Mouse (Mus musculus): ENCODE results near the gene Hist2h2be.
"Not testable (repeated sequence)": the region's sequence is repeated elsewhere in the genome, so short reads cannot be mapped to it uniquely, and the experiment has no call there.

Gene Hist2h2be

DNA sequence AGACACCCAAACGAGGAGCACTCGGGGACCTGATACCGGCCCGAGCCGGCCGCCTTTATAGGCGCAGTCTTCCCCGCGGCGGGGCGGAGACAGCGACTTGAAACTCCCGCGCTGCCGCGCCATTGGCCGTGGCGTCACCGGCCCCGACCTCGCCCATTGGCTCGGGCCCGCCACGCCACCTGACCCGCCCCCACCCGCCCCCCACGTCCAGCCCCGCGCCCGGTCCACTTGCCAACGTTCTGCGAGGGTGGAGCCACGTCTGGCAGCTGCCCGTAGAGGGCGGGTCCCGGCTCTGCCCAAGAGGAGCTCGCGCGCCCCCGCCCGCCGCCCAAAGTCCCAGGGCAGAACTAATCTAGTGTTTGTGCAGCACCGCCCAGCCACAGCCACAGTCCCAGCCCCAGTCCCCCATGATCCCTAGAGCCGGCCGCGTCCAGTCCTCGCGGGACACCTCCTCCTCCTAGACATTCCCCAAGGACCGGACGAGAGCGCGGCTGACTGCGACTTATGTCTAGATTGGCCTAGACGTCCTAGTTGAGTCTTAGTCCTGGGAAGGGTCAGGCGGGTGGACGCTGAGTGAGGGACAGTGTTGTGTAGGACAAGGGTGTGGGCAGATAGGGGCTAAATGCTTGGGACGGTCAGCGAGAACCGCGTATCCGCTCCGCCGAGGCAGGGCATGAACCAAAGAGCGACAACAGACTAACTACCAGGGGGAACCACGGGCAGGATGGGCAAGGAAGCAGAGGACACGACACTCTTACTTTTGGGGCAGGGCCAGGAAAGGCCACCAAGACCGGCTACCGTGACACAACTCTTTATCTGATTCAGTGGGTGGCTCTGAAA, 18.3 kb downstream of the Hist2h2be start, which contains the start of gene Hist2h3c2:
TSS of gene Hist2h3c2 (minus strand) at position 174 of the 840 bp plus-strand sequence.
- not testable (repeated sequence) for DNase-seq (ENCODE audit: low spot score in 2 of 2)

DNA sequence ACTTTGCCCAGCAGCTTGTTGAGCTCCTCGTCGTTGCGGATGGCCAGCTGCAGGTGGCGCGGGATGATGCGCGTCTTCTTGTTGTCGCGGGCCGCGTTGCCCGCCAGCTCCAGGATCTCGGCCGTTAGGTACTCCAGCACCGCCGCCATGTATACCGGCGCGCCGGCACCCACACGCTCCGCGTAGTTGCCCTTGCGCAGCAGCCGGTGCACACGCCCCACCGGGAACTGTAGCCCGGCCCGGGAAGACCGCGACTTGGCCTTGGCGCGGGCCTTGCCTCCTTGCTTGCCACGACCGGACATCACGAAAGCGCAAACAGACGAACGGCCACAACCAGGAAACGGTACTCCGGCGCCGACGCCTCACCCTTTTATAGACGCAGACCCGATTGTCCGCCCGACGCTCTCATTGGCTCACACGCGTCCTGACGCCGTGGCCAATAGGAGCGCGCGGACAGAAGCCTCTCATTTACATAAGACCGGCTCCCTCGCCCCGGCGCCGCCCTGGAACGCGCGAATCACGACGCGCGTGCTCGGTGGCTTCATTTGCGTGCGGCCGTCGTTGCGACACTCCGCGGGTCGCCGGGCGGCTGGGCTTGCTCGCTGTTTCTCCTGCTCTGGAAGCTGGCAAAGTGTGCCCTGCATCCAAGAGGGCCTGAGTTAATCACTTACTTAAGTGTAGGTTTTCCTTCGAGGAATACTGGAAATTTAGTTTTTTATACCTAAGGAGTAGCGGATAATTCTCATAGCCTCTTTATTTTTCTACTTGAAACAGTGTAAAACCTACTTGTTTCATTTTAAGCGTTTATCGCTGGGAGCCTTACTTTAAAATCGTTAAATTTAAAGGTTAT, 19.3 kb downstream of the Hist2h2be start, which contains the start of gene Hist2h2aa2:
TSS of gene Hist2h2aa2 (minus strand) at position 328 of the 850 bp plus-strand sequence.
- peak; percentile 98 for DNase-seq (ENCODE audit: low spot score in 2 of 2)

DNA sequence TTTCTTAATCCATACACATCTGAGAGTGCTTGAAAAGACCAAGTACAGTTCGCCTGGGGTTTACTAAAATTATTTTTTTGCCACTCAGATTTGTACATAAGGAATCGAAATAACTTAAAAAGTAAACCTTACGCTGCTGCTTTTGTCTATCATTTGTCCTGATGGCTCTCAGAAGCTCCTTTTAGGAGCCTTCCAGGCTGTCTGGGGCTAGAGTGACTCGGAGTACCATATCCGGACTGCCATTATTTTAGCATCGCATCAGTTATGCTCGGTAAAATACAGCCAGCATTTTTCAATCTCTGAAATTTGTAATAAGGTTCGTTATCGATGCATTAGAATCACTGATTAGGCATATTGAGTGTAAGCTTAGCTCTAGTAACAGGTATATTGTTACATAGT, 19.9 kb downstream of the Hist2h2be start:
- no peak for DNase-seq (ENCODE audit: low spot score in 2 of 2)

DNA sequence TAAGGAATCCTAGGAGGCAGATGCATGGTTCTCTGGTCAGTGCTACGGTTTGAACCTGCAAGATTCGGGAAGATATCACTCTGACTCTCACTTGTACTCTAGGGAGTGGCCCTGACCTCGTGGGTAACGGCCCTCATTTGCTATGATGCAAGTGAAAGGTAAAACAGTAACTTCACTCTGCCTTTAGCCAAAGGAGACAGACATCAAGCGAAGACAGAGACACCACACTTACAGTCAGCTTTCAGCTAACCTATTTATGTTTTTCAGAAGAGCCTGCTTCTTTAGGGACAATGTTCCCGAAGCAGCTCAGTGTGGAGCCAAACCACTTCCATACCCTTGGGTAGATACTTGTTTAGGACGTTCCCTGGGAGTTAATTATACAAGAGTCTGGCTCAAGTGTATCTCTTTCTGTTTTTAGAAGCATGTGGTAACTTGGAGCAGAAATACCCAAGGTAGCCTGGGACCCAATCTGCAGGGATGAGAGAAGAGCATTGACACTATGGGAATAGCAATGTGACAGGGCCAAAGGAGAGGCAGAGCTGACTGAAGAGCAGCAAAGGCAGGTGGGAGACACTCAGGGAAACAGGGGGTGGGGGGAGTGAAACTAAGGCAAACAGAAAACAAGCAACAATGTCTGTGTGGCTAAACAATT, 23.1 kb downstream of the Hist2h2be start:
- no peak for DNase-seq (ENCODE audit: low spot score in 2 of 2)

DNA sequence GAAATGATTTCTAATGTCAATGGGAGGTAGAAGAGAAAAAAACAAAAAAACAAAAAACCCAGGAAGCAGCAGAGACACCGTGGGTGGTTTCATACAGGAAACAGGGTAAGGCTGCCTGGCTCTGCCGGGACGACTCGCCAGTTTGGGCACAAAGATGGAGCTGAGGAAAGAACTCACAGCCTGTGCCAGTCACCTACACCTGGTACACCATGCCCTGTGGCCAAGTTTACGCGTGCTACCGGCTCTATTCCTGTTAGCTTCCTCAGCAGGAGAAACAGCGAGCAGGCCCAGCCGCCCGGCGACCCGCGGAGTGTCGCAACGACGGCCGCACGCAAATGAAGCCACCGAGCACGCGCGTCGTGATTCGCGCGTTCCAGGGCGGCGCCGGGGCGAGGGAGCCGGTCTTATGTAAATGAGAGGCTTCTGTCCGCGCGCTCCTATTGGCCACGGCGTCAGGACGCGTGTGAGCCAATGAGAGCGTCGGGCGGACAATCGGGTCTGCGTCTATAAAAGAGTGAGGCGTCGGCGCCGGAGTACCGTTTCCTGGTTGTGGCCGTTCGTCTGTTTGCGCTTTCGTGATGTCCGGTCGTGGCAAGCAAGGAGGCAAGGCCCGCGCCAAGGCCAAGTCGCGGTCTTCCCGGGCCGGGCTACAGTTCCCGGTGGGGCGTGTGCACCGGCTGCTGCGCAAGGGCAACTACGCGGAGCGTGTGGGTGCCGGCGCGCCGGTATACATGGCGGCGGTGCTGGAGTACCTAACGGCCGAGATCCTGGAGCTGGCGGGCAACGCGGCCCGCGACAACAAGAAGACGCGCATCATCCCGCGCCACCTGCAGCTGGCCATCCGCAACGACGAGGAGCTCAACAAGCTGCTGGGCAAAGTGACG, 24.3 kb downstream of the Hist2h2be start, which contains the start of gene Hist2h2aa1:
TSS of gene Hist2h2aa1 (plus strand) at position 495 of the 884 bp plus-strand sequence.
- peak; percentile 88 to 91 for DNase-seq (ENCODE audit: low spot score in 2 of 2)

DNA sequence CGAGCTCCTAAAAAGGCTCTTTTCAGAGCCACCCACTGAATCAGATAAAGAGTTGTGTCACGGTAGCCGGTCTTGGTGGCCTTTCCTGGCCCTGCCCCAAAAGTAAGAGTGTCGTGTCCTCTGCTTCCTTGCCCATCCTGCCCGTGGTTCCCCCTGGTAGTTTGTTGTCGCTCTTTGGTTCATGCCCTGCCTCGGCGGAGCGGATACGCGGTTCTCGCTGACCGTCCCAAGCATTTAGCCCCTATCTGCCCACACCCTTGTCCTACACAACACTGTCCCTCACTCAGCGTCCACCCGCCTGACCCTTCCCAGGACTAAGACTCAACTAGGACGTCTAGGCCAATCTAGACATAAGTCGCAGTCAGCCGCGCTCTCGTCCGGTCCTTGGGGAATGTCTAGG, 25.1 kb downstream of the Hist2h2be start:
- DNase-seq (ENCODE audit: low spot score in 2 of 2): not testable (repeated sequence)

DNA sequence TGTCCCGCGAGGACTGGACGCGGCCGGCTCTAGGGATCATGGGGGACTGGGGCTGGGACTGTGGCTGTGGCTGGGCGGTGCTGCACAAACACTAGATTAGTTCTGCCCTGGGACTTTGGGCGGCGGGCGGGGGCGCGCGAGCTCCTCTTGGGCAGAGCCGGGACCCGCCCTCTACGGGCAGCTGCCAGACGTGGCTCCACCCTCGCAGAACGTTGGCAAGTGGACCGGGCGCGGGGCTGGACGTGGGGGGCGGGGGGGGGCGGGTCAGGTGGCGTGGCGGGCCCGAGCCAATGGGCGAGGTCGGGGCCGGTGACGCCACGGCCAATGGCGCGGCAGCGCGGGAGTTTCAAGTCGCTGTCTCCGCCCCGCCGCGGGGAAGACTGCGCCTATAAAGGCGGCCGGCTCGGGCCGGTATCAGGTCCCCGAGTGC, 25.5 kb downstream of the Hist2h2be start, which contains the start of gene Hist2h3c1:
TSS of gene Hist2h3c1 (plus strand) at position 259 of the 430 bp plus-strand sequence.
- DNase-seq (ENCODE audit: low spot score in 2 of 2): not testable (repeated sequence)

DNA sequence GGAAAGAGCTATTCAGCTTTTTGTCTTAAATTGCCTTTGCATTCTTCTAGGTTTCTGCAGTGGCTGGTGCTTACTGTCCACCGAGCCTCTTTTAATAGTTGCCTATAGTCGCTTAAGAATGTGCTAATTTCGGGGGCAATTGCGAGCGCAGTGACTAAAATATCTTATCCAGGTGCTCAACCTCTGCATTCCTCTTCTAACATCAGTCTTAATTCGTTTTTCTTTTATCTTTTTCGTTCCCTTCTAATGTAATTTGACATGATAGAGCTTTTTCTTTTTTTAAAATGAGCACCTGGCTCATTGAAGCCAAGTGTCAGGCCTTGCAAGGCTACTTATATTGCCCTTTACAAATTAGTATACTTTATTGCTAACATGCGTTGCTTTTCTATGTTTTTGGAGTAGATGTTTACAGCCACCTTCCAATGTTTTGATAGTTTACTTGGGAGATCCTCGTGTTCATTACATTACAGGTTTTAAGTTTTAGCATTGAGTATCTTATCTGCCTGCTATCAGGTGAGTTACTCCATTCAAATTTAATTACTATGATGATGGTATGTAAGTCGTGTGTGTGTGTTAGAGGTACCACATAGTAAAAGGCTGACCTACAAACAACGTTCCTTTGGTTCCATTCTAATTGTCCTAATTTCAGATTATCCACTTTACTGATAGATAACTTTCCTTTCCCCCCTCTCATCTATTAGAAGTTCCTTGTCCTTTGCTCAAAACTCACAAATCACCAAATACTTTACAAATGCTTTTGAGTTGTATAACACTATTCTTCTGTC, 26.6 kb downstream of the Hist2h2be start:
- DNase-seq (ENCODE audit: low spot score in 2 of 2): no peak

DNA sequence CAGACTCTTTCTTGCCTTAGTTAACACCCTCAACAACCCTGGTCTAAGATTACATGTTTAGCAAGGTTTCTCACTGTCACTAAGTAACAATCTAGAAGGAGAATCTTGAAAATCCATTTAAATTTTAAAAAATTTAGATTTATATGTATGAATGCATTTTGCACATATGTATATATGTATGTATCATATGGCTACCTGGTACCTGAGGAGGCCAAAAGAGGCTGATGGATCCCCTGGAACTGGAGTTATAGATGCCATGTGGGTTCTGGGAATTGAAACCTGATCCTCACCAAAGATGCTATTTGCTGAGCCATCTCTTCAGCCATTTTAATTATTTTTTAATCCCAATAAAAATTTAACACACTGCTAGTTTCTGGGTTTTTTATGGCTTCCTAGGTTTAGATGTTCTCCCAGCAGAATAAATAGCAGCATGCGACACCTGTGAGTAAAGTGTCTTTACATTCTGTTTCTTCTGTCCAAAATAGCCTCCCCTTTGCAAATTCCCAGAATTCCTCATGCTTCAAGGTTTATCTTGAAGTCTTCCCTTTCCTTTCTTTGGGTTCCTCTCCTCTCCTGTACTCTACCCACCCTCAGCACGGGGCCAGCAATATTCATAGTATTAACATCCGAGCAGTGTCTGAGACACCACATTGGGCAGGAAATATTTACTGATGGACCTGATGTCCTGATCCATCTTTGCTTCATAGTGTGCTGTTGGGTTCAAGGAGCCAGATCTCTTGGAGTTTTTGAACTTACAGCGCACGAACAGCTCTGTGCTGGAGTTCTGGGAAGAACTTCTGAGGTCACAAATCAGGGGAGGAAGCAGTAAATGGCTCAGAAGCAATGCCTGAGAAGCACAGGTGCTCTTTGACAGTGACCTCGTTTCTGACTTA, 27.5 kb downstream of the Hist2h2be start:
- no peak for DNase-seq (ENCODE audit: low spot score in 2 of 2)

DNA sequence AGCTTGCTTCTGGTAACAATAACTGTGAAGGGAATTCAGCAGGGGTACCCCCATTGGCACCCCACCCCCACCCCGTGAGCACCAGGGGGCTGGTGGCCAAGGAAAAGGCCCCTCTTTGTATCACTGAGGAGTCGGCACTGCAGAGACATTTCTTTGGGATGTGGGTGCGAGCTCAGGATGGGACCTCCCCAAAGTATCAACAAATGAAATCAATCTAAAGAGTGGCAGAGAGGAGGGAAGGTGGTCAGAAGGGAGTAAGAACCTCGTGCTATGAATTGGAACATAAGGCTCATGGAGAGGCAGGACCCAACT, 28.1 kb downstream of the Hist2h2be start:
- no peak for DNase-seq (ENCODE audit: low spot score in 2 of 2)

DNA sequence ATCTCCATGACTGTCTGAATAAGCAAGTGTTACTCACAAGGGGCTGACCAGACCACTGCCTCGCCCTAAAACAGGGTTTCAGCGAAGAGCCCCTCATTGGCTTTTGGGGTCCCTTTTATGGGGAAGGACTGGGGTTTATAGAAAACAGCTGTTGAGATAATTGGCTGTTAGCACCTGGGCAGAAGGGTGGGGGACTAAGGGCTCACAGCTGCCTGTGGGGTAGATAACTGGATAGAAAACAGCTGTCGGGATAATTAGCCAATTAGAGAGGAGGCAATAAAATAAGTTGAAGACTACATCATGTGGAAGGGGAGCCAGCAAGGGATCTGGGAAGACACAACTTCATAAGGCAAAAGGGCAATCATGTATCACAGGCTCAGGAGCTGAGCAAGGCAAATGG, 30.0 kb downstream of the Hist2h2be start:
- DNase-seq (ENCODE audit: low spot score in 2 of 2): no peak

DNA sequence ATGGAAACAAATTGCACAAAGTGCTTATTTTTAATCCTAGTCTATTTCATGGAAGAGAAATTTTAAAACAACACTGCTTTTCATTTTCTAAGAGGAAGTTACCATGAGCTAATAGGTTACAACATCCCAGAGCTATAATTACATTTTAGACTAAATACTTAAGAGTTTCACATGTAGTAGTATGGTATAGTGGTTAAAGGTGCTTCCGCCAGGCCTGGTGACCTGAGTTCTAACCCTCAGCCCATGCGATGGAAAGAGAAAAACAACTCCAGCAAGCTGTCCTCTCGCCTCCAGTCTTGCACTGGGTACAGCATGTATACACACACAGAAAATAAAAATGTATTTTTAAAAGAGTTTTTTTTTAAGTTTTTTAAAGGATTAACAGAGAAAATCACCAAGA, 30.9 kb downstream of the Hist2h2be start:
- DNase-seq (ENCODE audit: low spot score in 2 of 2): no peak

DNA sequence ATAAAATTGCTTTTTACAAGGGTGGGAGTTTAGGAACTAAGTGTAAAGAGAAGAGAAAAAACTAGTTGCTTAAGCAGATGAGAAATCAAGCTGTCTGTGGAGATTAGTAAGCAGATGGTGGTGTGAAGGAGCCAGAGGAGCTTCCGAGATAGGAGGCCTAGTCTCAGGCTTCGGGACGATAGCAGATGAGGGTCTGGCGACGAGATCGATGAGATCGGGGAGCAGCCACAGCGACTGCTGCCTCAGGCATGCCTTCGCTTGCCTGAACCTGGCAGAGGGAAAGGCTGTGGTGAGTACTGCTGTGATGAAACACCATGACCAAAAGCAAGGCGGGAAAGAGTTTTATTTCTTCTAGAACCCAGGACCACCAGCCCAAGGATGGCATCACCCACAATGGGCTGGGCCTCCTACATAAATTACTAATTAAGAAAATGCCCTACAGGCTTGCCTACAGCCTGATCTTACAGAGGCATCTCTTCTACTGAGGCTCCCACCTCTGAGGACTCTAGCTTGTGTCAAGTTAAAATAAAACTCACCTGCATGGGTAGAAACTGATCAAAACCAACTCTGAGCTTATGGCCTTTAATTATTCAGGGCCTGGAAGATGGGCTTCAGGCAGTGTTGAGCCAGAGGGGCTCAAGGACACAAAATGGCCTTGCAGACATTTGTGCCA, 33.9 kb downstream of the Hist2h2be start:
- no peak for DNase-seq (ENCODE audit: low spot score in 2 of 2)

DNA sequence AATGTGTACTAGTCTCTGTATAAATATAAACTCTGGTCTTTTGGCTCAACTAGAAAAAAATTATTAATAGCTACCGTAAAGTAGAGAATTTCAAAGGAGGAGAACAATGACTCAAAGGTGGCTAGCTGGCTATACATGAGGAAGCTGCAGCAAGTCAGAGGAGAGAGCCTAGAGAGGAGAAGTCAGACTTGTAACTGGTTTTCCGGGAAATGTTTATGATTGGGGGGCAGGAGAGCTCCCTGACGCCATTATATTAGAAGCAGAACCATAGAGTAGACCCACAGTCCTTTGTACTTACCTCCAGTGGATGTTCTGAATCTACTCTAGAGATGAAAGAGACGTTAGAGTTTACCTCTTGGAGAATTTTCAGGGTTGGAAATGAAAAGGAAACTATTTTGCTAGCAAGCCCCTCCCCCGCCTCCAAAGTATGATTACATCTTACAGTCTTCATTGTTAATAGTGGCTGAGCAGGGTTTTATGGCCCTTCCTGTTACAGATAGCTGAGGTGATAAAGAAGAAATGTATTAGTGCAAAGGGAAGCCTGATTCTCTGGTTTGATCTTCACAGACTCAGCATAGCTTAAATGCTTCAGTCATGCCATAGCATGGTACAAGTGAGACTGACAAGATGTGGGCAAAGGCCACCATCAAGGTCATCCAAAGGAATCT, 35.1 kb downstream of the Hist2h2be start:
- DNase-seq (ENCODE audit: low spot score in 2 of 2): no peak

DNA sequence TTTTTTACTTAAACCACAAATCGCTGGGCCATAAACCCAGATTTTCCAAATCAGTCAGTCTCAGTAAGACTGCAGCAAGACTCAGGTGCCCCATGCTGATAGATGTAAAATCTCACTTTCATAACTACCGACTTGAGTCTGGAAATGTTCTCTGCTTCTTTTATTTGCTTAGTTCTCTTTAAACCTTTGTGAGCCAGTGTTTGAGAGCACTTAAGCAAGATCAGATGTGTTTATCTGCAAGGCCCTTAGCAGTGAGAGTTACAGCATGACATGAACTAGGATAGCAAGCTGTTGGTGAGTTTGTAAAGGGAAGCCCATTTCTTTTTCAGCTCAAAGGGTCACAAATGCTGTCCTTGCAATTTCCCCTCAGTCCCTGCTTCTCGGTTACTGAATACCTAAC, 36.3 kb downstream of the Hist2h2be start:
- no peak for DNase-seq (ENCODE audit: low spot score in 2 of 2)

DNA sequence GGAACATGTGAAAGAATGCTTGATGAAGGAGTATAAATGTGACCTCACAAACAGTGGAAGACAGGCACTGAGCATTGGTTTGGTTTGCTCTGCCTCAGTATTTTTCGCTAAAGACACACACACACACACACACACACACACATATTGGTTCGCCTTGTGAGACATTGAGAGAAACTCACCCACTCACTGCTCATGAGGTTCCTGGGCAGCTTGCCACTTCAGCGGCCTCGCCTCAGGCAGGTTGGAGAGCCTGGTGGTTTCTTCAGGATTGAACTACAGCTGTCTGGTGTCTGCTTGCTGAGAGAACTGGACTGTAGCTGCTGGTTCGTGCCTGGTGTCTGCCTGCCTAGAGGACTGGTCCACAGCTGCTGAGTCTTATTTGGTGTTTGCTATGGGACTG, 39.3 kb downstream of the Hist2h2be start:
- DNase-seq (ENCODE audit: low spot score in 2 of 2): peak in 1 of 2 experiments; percentile 45

DNA sequence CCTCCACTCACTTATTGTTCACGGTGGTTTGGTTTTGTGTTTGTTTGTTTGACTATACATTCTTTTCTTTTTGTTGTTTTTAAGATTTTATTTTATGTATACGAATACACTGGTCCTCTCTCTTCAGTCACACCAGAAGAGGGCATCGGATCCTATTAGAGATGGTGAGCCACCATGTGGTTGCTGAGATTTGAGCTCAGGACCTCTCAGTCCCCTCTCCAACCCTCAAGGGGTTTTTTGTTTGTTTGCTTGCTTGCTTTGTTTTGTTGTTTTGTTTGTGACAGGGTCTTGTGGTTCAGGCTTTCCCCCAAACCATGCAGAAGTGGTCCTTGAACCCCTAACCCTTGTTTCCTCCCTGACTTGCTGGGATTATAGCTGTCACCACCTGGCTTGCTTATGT, 40.7 kb downstream of the Hist2h2be start:
- no peak for DNase-seq (ENCODE audit: low spot score in 2 of 2)
